Mouse (Mus musculus): ENCODE data around the gene 1700001J03Rik. TPM values are rescaled to one million over a fixed set of nuclear protein-coding genes. Genes with fewer than 3 reads are reported as not detected.
"Not testable (repeated sequence)": the region's sequence is repeated elsewhere in the genome, so short reads cannot be mapped to it uniquely, and the experiment has no call there.

The 1700001J03Rik gene
- polyA plus RNA-seq, 1 experiment from 2014 or later = not detected

GRCm38 (mm10) chr5:146188144-146188543, 3.0 kb upstream of the 1700001J03Rik start:
- H3K9ac ChIP-seq (replicated peaks) = no peak overlapping the region
- no peaks in the 10 kb centered on the region for H3K4me1 ChIP-seq (replicated peaks)
- no peaks in the 10 kb centered on the region for H3K36me3 ChIP-seq
- no peaks in the 10 kb centered on the region for H3K27me3 ChIP-seq
- H3K27ac ChIP-seq = no peak overlapping the region
- no peaks in the 10 kb centered on the region; the same call in 1 of the 2 replicates for H3K9me3 ChIP-seq
- H3K4me3 ChIP-seq (replicated peaks) = no peak overlapping the region
- no peak for ATAC-seq (ENCODE audit: insufficient number of reproducible peaks, insufficient read depth, low FRiP score, low TSS enrichment, low read depth)
- no peak overlapping the region for H3K4me2 ChIP-seq
- WGBS = 80% methylated on average over 1 of the region's 1 CpGs

DNA sequence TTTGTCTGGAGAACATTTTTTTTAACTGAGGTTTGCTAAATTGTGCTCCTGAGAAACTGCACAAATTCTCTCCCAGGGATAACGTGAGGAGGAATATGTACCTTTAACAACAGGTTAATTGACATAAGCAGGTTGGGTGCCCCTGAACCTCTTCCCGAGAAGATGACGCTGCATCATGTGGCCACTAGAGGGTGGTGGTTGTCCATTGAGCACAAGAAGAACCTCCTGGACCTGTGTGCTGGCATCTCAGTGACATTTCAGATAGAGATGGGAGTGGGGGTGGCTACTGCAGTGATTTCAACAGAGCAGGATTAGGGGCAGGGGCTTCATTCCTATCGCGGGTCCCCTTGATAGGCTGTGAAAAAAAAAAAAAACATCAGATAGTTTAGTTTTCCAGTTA, 2.3 kb upstream of the 1700001J03Rik start:
- not testable (repeated sequence) for H3K9me3 ChIP-seq; H3K4me1 ChIP-seq (replicated peaks); H3K27me3 ChIP-seq; H3K36me3 ChIP-seq; H3K27ac ChIP-seq; ATAC-seq (ENCODE audit: insufficient number of reproducible peaks, insufficient read depth, low FRiP score, low TSS enrichment, low read depth); H3K9ac ChIP-seq (replicated peaks); H3K4me2 ChIP-seq; H3K4me3 ChIP-seq (replicated peaks)
- 30% methylated on average over 5 of the region's 5 CpGs for WGBS

DNA sequence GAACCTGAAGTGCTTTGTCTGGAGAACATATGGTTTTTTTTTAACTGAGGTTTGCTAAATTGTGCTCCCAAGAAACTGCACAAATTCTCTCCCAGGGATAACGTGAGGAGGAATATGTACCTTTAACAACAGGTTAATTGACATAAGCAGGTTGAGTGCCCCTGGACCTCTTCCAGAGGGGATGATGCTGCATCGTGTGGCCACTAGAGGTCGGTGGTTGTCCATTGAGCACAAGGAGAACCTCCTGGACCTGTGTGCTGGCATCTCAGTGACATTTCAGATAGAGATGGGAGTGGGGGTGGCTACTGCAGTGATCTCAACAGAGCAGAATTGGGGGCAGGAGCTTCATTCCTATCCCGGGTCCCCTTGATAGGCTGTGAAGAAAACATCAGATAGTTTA, 12.4 kb downstream of the 1700001J03Rik start:
- not testable (repeated sequence) for H3K36me3 ChIP-seq; H3K4me2 ChIP-seq; H3K27me3 ChIP-seq; H3K27ac ChIP-seq; H3K4me3 ChIP-seq (replicated peaks); H3K4me1 ChIP-seq (replicated peaks); H3K9ac ChIP-seq (replicated peaks); ATAC-seq (ENCODE audit: insufficient number of reproducible peaks, insufficient read depth, low FRiP score, low TSS enrichment, low read depth)
- 67% methylated on average over 4 of the region's 4 CpGs for WGBS
- H3K9me3 ChIP-seq = 0 out of 2 replicates have a peak, but pooled peaks cover 13% of the 10 kb centered on the region

DNA sequence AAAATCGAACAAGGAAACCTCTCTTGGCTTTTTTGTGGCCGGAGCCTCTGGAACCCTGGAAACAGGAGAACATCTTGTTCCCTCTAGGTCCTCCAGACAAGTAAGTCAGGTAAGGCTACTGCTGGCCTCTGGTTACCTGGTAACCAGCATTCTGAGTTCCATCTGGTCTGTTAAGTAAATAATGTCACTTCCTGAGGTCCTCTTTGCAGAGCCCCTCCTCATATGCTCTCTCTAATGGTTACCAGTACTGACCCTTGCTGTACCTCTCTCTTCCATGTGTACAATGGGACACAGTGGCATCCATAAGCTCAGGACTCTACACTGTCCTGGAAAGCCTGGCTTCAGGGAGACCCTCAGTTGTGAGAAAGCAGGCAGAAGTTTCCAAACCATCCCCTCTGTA, 14.5 kb downstream of the 1700001J03Rik start, which contains the start of gene Gm6309:
TSS of gene Gm6309 (minus strand) at position 101 of the 400 bp plus-strand sequence.
- 86% methylated on average over 2 of the region's 2 CpGs for WGBS
- not testable (repeated sequence) for H3K4me1 ChIP-seq (replicated peaks); H3K9ac ChIP-seq (replicated peaks); H3K27me3 ChIP-seq; H3K4me3 ChIP-seq (replicated peaks); ATAC-seq (ENCODE audit: insufficient number of reproducible peaks, insufficient read depth, low FRiP score, low TSS enrichment, low read depth); H3K27ac ChIP-seq; H3K36me3 ChIP-seq; H3K4me2 ChIP-seq
- 0 out of 2 replicates have a peak, but pooled peaks cover 13% of the 10 kb centered on the region for H3K9me3 ChIP-seq

- WGBS = 95% methylated on average over 3 of the region's 3 CpGs
- not testable (repeated sequence) for H3K27ac ChIP-seq; H3K27me3 ChIP-seq; H3K9ac ChIP-seq (replicated peaks); H3K36me3 ChIP-seq; H3K4me1 ChIP-seq (replicated peaks); H3K4me3 ChIP-seq (replicated peaks); ATAC-seq (ENCODE audit: insufficient number of reproducible peaks, insufficient read depth, low FRiP score, low TSS enrichment, low read depth); H3K4me2 ChIP-seq
- peaks cover 11% of the 10 kb centered on the region for H3K9me3 ChIP-seq
Measured at GRCm38 (mm10) chr5:146160439-146160838, 24.7 kb downstream of the 1700001J03Rik start, which contains the start of gene Gm5565. TSS of gene Gm5565 (minus strand) at chr5:146160539.

DNA sequence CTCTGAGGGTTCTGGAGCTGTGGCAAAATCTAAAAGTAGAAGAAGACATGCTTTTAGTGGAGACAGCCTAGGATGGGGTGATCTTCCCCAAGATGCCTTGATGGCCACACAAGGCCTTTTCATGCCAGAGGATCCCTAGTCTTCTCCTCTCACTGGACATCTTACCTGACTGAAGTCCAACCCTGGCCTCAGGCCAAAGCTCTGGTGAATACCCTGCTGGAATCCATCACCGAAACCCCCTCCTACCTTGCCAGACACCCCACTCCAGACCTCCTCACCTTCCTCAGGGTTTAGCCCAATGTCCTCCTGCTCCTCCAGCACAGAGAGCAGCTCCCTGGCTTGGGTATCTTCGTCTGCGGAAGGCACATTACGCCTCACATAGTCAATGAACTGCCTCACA, 26.8 kb downstream of the 1700001J03Rik start:
- not testable (repeated sequence) for H3K27ac ChIP-seq; H3K4me3 ChIP-seq (replicated peaks); H3K27me3 ChIP-seq; H3K9ac ChIP-seq (replicated peaks); H3K4me1 ChIP-seq (replicated peaks); H3K4me2 ChIP-seq; ATAC-seq (ENCODE audit: insufficient number of reproducible peaks, insufficient read depth, low FRiP score, low TSS enrichment, low read depth); H3K36me3 ChIP-seq
- peaks cover 14% of the 10 kb centered on the region for H3K9me3 ChIP-seq
- 91% methylated on average over 4 of the region's 4 CpGs for WGBS

GRCm38 (mm10) chr5:146150454-146150853, 34.6 kb downstream of the 1700001J03Rik start:
- 74% methylated on average over 3 of the region's 3 CpGs for WGBS
- Histone ChIP-seq H3K36me3 (no peaks in the 10 kb centered on the region), H3K9me3 (peaks cover 28% of the 10 kb centered on the region), H3K4me2 (no peak overlapping the region), H3K27me3 (no peaks in the 10 kb centered on the region), H3K9ac (replicated peaks) (no peak overlapping the region), H3K4me1 (replicated peaks) (no peaks in the 10 kb centered on the region), H3K4me3 (replicated peaks) (no peak overlapping the region), H3K27ac (no peak overlapping the region)
- no peak for ATAC-seq (ENCODE audit: insufficient number of reproducible peaks, insufficient read depth, low FRiP score, low TSS enrichment, low read depth)

DNA sequence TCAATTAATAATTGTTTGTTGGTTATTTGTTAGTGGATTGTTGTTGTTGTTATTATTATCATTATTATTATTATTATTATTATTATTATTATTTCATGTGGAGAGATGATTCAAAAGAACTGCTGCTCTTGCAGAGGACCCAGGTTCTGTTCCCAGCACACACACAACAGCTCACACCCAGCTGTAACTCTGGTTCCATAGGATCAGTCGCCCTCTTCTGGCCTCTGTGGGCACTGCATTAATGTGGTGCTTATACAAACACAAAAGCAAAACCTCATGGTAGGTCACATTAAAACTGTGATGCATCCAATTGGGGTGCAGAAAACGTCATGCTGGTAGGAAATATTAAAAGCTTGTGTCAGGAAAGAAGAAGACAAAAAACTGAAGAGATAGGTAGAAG, 37.2 kb downstream of the 1700001J03Rik start:
- H3K27me3 ChIP-seq = no peaks in the 10 kb centered on the region
- ATAC-seq (ENCODE audit: insufficient number of reproducible peaks, insufficient read depth, low FRiP score, low TSS enrichment, low read depth) = no peak
- H3K4me2 ChIP-seq = no peak overlapping the region
- 47% methylated on average over 2 of the region's 2 CpGs for WGBS
- H3K9me3 ChIP-seq = peaks cover 28% of the 10 kb centered on the region
- H3K9ac ChIP-seq (replicated peaks) = no peak overlapping the region
- no peak overlapping the region for H3K27ac ChIP-seq
- H3K4me3 ChIP-seq (replicated peaks) = no peak overlapping the region
- no peaks in the 10 kb centered on the region for H3K36me3 ChIP-seq
- no peaks in the 10 kb centered on the region for H3K4me1 ChIP-seq (replicated peaks)

Other genes with a start within 250 kb of the 1700001J03Rik start
- gene Cyp3a25, start 175.7 kb downstream of the 1700001J03Rik start, polyA plus RNA-seq (2016; fragmentation: Nextera tagmentation; extraction: Ambion mirVana) = not detected in 2 replicates
- gene Cyp3a59, start 106.0 kb downstream of the 1700001J03Rik start, polyA plus RNA-seq (2016; fragmentation: Nextera tagmentation; extraction: Ambion mirVana) = not detected in 2 replicates
- gene Gm5565, start 24.8 kb downstream of the 1700001J03Rik start, polyA plus RNA-seq (2016; fragmentation: Nextera tagmentation; extraction: Ambion mirVana) = not detected in 2 replicates
- gene Gm6309, start 14.6 kb downstream of the 1700001J03Rik start, polyA plus RNA-seq (2016; fragmentation: Nextera tagmentation; extraction: Ambion mirVana) = not detected in 2 replicates
- 29.4 and 29.9 TPM in 2 replicates for gene Rnf6, start 36.3 kb upstream of the 1700001J03Rik start, polyA plus RNA-seq (2016; fragmentation: Nextera tagmentation; extraction: Ambion mirVana)
- gene Cdk8, start 45.9 kb upstream of the 1700001J03Rik start, polyA plus RNA-seq (2016; fragmentation: Nextera tagmentation; extraction: Ambion mirVana) = 30.1 and 31.3 TPM in 2 replicates
- gene Wasf3, start 199.7 kb upstream of the 1700001J03Rik start, polyA plus RNA-seq (2016; fragmentation: Nextera tagmentation; extraction: Ambion mirVana) = 4.4 and 4.6 TPM in 2 replicates

All from limb, embryonic 12.5 days (tissue).